Mouse (Mus musculus) heart, embryonic 12.5 days (tissue): ENCODE measurements around the gene Trim30b. TPM values are rescaled to one million over a fixed set of nuclear protein-coding genes. Genes with fewer than 3 reads are reported as not detected.
"Not testable (repeated sequence)": the region's sequence is repeated elsewhere in the genome, so short reads cannot be mapped to it uniquely, and the experiment has no call there.

ENCODE experiments used
- ATAC-seq: fragments of 200-750 bp; cut with Nextera tagmentation; 2 replicates; pipeline ENCODE4 v1.8.0; 2017; ENCODE audit warnings: moderate TSS enrichment, moderate library complexity; ENCODE audit not compliant: insufficient number of reproducible peaks, low FRiP score
- H3K27ac ChIP-seq: fragments of 300-500 bp; sonication (generic); 2 replicates; pipeline ENCODE4 v1.5.1; 2016; ENCODE audit warnings: mild to moderate bottlenecking, moderate library complexity; ENCODE audit not compliant: poor library complexity, severe bottlenecking
- H3K27me3 ChIP-seq: fragments of 300-500 bp; sonication (generic); replicated peaks from 2 replicates; pipeline ENCODE4 v1.6.1; 2016; ENCODE audit warnings: mild to moderate bottlenecking, moderate library complexity
- H3K36me3 ChIP-seq: fragments of 300-500 bp; sonication (generic); 2 replicates; pipeline ENCODE4 v1.6.1; 2016; ENCODE audit warnings: mild to moderate bottlenecking, moderate library complexity
- H3K4me1 ChIP-seq: fragments of 300-500 bp; sonication (generic); replicated peaks from 2 replicates; pipeline ENCODE4 v1.6.1; 2016; ENCODE audit warnings: mild to moderate bottlenecking
- H3K4me2 ChIP-seq: fragments of 300-500 bp; sonication (generic); 2 replicates; pipeline ENCODE4 v1.6.1; 2016; ENCODE audit warnings: mild to moderate bottlenecking, moderate library complexity
- H3K4me3 ChIP-seq: fragments of 300-500 bp; sonication (generic); 2 replicates; pipeline ENCODE4 v1.5.1; 2016; ENCODE audit warnings: mild to moderate bottlenecking
- H3K9ac ChIP-seq: fragments of 300-500 bp; sonication (generic); 2 replicates; pipeline ENCODE4 v1.6.1; 2016; ENCODE audit warnings: mild to moderate bottlenecking, moderate library complexity
- H3K9me3 ChIP-seq: fragments of 300-500 bp; sonication (generic); replicated peaks from 2 replicates; pipeline ENCODE4 v1.6.1; 2016; ENCODE audit warnings: mild to moderate bottlenecking, moderate library complexity
- WGBS: fragments of 180-500 bp; shearing (Covaris S2); methylation state at CpG from one replicate; pipeline ENCODE4 v1.1.7; 2016; 5-methylcytosine and 5-hydroxymethylcytosine counted together
- polyA plus RNA-seq: library from polyadenylated mRNA; unstranded; fragments of >200 nt; fragmentation: Nextera tagmentation; extraction: Ambion mirVana; gene quantifications from 2 replicates; pipeline ENCODE4 v1.2.1, GENCODE M21; 2016

Gene Trim30b
- polyA plus RNA-seq, 1 experiment from 2014 or later = not detected

GRCm38 (mm10) chr7:104329171-104329570 lies 40.5 kb downstream of the Trim30b start, which contains the start of gene Trim34b:
Trim34b (plus strand) TSS chr7:104329471.
- H3K27ac ChIP-seq, H3K9me3 ChIP-seq, H3K9ac ChIP-seq, H3K4me1 ChIP-seq, H3K36me3 ChIP-seq, H3K4me3 ChIP-seq, H3K4me2 ChIP-seq, ATAC-seq, H3K27me3 ChIP-seq: not testable (repeated sequence)
- 67% methylated on average over 2 of the region's 2 CpGs for WGBS

DNA sequence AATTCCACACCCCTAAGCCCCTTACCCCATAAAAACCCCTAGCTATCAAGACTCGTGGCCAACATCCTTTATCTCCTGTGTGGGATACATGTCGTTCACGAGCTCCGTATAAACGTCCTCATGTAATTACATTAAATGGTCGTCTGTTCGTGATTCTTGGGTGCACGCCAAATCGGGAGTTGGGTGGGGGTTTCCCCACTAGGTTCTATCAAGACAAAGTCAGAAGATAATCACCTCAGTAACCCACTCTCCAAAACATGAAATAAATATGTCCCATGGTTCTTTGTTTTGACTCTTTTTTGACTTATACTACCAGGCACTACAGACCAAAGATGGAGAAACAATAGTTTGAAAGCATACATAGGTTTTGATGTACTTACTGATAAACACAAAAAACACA lies 47.7 kb downstream of the Trim30b start:
- H3K4me1 ChIP-seq = no peaks in the 10 kb centered on the region
- H3K9me3 ChIP-seq = no peaks in the 10 kb centered on the region
- H3K9ac ChIP-seq = no peak overlapping the region
- no peaks in the 10 kb centered on the region for H3K36me3 ChIP-seq
- no peak overlapping the region for H3K4me2 ChIP-seq
- H3K27me3 ChIP-seq = no peaks in the 10 kb centered on the region
- ATAC-seq = no peak
- no peak overlapping the region for H3K27ac ChIP-seq
- 61% methylated on average over 9 of the region's 9 CpGs for WGBS
- no peak overlapping the region for H3K4me3 ChIP-seq

- not testable (repeated sequence) for H3K27me3 ChIP-seq, H3K36me3 ChIP-seq
These were observed 54.2 kb downstream of the Trim30b start, which contains the start of gene Trim12a for GRCm38 (mm10) chr7:104315369-104316080. Trim12a (minus strand) TSS chr7:104315466.

DNA sequence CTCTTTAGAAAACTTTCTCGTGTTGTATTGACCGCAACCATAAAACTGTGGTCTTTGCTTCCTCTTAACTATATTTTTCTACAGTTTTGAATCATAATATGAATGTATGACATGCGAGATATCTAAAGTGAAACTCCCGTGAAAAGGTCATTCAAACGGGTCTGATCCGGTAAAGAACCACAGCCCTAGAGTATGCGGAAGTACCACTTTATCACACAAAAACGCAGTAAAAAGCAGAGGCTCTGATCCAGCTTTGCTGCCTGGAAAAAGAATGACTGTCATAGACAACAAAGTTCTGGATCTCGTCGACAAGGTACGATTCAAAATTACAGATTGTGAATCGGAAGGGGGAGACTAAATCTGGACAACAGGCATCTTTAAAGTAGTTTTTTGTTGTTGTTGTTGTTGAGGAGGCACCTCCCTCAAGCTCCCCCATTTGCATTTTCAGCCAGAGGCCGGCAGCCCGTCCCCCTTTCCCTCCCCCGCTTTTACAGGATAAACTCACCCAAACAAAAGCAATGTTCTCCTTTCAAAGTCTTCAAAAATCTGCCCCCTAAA lies 54.8 kb downstream of the Trim30b start:
- H3K27ac ChIP-seq = peak overlapping the region; percentile 75

More at GRCm38 (mm10) chr7:104315369-104316080, 54.2 kb downstream of the Trim30b start, which contains the start of gene Trim12a:
- Histone ChIP-seq H3K4me2 (peak within 1 kb of the TSS; percentile 54), H3K27ac (peak within 1 kb of the TSS; percentile 75), H3K4me3 (peak within 1 kb of the TSS; percentile 48), H3K9ac (peak within 1 kb of the TSS; percentile 19; the same call in 1 of the 2 replicates)
- not testable (repeated sequence) for H3K9me3 ChIP-seq, H3K4me1 ChIP-seq
- peak; percentile 94 for ATAC-seq
- WGBS = 17% methylated on average over 4 of the region's 4 CpGs

More for the DNA sequence above, 54.8 kb downstream of the Trim30b start:
- Histone ChIP-seq H3K4me2 (peak overlapping the region; percentile 54), H3K4me3 (peak overlapping the region; percentile 48), H3K9me3 (no peaks in the 10 kb centered on the region), H3K27me3 (no peaks in the 10 kb centered on the region), H3K36me3 (no peaks in the 10 kb centered on the region), H3K4me1 (no peaks in the 10 kb centered on the region), H3K9ac (peak overlapping the region; percentile 19; the same call in 1 of the 2 replicates)
- 6% methylated on average over 15 of the region's 15 CpGs for WGBS
- peak; percentile 77 for ATAC-seq

Other genes with a start within 250 kb of the Trim30b start
- not detected in 2 replicates for gene Ubqln5, start 240.1 kb downstream of the Trim30b start, polyA plus RNA-seq
- not detected in 2 replicates for gene Olfr643, start 232.5 kb downstream of the Trim30b start, polyA plus RNA-seq
- not detected in 2 replicates for gene Ubqln3, start 226.6 kb downstream of the Trim30b start, polyA plus RNA-seq
- not detected in 2 replicates for gene Ubqlnl, start 219.3 kb downstream of the Trim30b start, polyA plus RNA-seq
- gene Olfm5, start 205.1 kb downstream of the Trim30b start, polyA plus RNA-seq = not detected in 2 replicates
- gene Olfr648, start 186.5 kb downstream of the Trim30b start, polyA plus RNA-seq = 0.28 and 0.32 TPM in 2 replicates
- gene Olfr649, start 173.9 kb downstream of the Trim30b start, polyA plus RNA-seq = not detected in 2 replicates
- gene Trim6, start 151.1 kb downstream of the Trim30b start, polyA plus RNA-seq = 7.6 and 7.7 TPM in 2 replicates
- gene Trim34a, start 125.4 kb downstream of the Trim30b start, polyA plus RNA-seq = 2.4 TPM in 2 replicates
- gene Trim5, start 81.8 kb downstream of the Trim30b start, polyA plus RNA-seq = 0.53 and 0.64 TPM in 2 replicates
- gene Trim12a, start 54.4 kb downstream of the Trim30b start, polyA plus RNA-seq = 10.0 and 11.8 TPM in 2 replicates
- 0.17 TPM in 1 of 2 replicates, not detected in the other for gene Trim34b, start 40.4 kb downstream of the Trim30b start, polyA plus RNA-seq
- gene Trim12c, start 16.5 kb downstream of the Trim30b start, polyA plus RNA-seq = 2.3 and 2.4 TPM in 2 replicates
- not detected in 2 replicates for gene Trim30c, start 31.0 kb upstream of the Trim30b start, polyA plus RNA-seq
- gene Trim30a, start 95.3 kb upstream of the Trim30b start, polyA plus RNA-seq = 0.49 and 0.76 TPM in 2 replicates
- gene Trim30d, start 138.0 kb upstream of the Trim30b start, polyA plus RNA-seq = 0.23 and 0.31 TPM in 2 replicates
- gene Olfr651, start 180.2 kb upstream of the Trim30b start, polyA plus RNA-seq = not detected in 2 replicates
- not detected in 2 replicates for gene Olfr652, start 191.0 kb upstream of the Trim30b start, polyA plus RNA-seq
- gene Olfr653, start 207.4 kb upstream of the Trim30b start, polyA plus RNA-seq = not detected in 2 replicates
- gene Olfr654, start 217.1 kb upstream of the Trim30b start, polyA plus RNA-seq = not detected in 2 replicates
- not detected in 2 replicates for gene Olfr655, start 231.9 kb upstream of the Trim30b start, polyA plus RNA-seq
- gene Olfr656, start 244.1 kb upstream of the Trim30b start, polyA plus RNA-seq = not detected in 2 replicates